Mouse (Mus musculus) liver, embryonic 11.5 days (tissue): ENCODE data around the gene Sh3pxd2a. TPM values are rescaled to one million over a fixed set of nuclear protein-coding genes. Genes with fewer than 3 reads are reported as not detected.

Experiments used
- ATAC-seq: fragments of 200-750 bp; cut with Nextera tagmentation; replicated peaks from 2 replicates; pipeline ENCODE4 v1.8.0; 2017; ENCODE audit warnings: moderate number of reproducible peaks, mild to moderate bottlenecking, moderate TSS enrichment, moderate library complexity; ENCODE audit not compliant: low FRiP score
- DNase-seq: peaks from one replicate; pipeline ENCODE4 v3.0.0-alpha.2; 2017; ENCODE audit warnings: low spot score
- H3K27ac ChIP-seq: fragments of 300-500 bp; sonication (generic); 2 replicates; pipeline ENCODE4 v1.5.1; 2014; ENCODE audit warnings: mild to moderate bottlenecking, low read depth, low read length, control low read depth
- H3K27me3 ChIP-seq: fragments of 300-500 bp; sonication (generic); replicated peaks from 2 replicates; pipeline ENCODE4 v1.6.1; 2014; ENCODE audit warnings: low read length, mixed read lengths; ENCODE audit not compliant: control insufficient read depth, insufficient read depth
- H3K36me3 ChIP-seq: fragments of 300-500 bp; sonication (generic); 2 replicates; pipeline ENCODE4 v1.6.1; 2014; ENCODE audit warnings: mild to moderate bottlenecking, low read length, moderate library complexity, mixed read lengths; ENCODE audit not compliant: control insufficient read depth, insufficient read depth
- H3K4me1 ChIP-seq: fragments of 300-500 bp; sonication (generic); replicated peaks from 2 replicates; pipeline ENCODE4 v1.6.1; 2014; ENCODE audit warnings: low read length, mixed read lengths; ENCODE audit not compliant: control insufficient read depth, insufficient read depth
- H3K4me2 ChIP-seq: fragments of 300-500 bp; sonication (generic); 2 replicates; pipeline ENCODE4 v1.6.1; 2014; ENCODE audit warnings: mild to moderate bottlenecking, control low read depth, moderate library complexity
- H3K4me3 ChIP-seq: fragments of 300-500 bp; sonication (generic); 2 replicates; pipeline ENCODE4 v1.5.1; 2014; ENCODE audit warnings: low read depth, low read length, control low read depth
- H3K9ac ChIP-seq: fragments of 300-500 bp; sonication (generic); 2 replicates; pipeline ENCODE4 v1.6.1; 2014; ENCODE audit warnings: low read depth, low read length, control low read depth
- H3K9me3 ChIP-seq: fragments of 300-500 bp; sonication (generic); 2 replicates; pipeline ENCODE4 v1.6.1; 2016; ENCODE audit warnings: low read length, inconsistent platforms, mixed read lengths; ENCODE audit not compliant: control insufficient read depth
- WGBS: fragments of 180-500 bp; shearing (Covaris S2); extraction: QIAGEN DNeasy Blood & Tissue Kit; methylation state at CpG from one replicate; pipeline ENCODE4 v1.1.7; 2014; 5-methylcytosine and 5-hydroxymethylcytosine counted together
- polyA plus RNA-seq: library from polyadenylated mRNA; unstranded; fragments of >200 nt; fragmentation: Nextera tagmentation; extraction: Ambion mirVana; gene quantifications from 2 replicates; pipeline ENCODE4 v1.2.1, GENCODE M21; 2014

The Sh3pxd2a gene
- polyA plus RNA-seq, 1 experiment from 2014 or later: 3.6 TPM

DNA sequence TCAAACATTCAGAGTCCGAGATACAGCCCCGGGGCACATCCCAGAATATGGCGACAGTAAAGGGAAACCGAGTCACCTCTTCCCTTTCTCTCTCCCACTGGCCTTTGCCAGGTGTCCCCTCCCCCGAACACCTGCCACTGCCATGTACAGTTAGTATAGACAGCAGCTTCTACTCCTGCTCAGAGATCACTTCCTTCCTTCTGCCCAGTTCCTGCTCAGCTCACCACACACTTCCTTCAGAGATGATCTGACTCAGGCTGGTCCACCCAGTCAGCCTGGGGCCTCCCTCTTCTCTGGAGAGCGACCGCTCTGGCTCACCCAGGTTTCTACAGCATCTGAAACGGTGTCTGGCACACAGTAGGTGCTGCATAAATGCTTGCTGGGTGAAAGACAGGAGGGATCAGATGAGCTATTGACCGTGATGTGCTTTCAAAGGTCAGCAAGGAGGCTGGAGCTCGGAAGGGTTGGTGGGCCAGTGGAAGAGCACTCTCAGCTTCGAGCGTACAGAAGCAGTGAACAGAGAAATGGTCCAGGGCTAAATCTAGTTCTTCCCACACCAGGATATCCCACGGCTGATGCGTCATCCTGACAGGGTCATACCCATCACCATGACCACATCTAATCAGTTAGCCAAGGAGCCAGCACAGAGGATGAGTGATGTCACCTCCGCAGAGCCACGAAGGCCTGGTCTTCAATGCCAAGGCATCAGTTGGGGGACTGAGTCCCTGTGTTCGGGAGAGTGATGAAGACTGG lies 22.5 kb downstream of the Sh3pxd2a start:
- no peak overlapping the region for H3K4me3 ChIP-seq
- 63% methylated on average over 17 of the region's 17 CpGs for WGBS
- H3K27me3 ChIP-seq: no peaks in the 10 kb centered on the region
- ATAC-seq: 0 out of 2 replicates have a peak, but pooled peaks have one; percentile 8
- H3K9ac ChIP-seq: no peak overlapping the region
- H3K9me3 ChIP-seq: no peaks in the 10 kb centered on the region
- H3K27ac ChIP-seq: no peak overlapping the region
- no peak for DNase-seq
- H3K4me2 ChIP-seq: no peak overlapping the region
- peaks cover 36% of the 10 kb centered on the region for H3K4me1 ChIP-seq
- no peaks in the 10 kb centered on the region for H3K36me3 ChIP-seq

DNA sequence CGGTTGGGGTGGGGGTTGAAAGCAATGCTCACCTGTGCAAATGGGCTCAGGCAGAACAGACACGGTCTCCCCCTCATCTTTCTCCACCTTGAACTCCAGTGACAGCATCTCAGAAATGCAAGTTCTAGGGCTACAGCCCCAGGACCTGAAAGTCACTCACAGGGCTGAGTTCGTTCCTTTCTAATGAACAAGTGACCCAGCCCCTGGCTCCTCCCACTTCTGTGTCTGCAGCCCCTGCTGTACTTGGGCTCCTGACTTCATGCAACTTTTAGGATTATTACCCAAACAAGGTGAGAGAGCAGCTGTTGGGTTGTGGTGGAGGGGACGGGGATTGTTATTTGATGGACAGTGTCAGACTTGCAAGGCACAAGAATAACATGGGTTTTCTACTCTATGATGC lies 23.2 kb downstream of the Sh3pxd2a start:
- H3K9me3 ChIP-seq: no peaks in the 10 kb centered on the region
- H3K9ac ChIP-seq: no peak overlapping the region
- H3K36me3 ChIP-seq: no peaks in the 10 kb centered on the region
- no peak overlapping the region for H3K4me2 ChIP-seq
- H3K4me1 ChIP-seq: peaks cover 29% of the 10 kb centered on the region
- no peaks in the 10 kb centered on the region for H3K27me3 ChIP-seq
- WGBS: 63% methylated on average over 4 of the region's 4 CpGs
- no peak overlapping the region for H3K4me3 ChIP-seq
- DNase-seq: no peak
- no peak for ATAC-seq
- no peak overlapping the region for H3K27ac ChIP-seq

DNA sequence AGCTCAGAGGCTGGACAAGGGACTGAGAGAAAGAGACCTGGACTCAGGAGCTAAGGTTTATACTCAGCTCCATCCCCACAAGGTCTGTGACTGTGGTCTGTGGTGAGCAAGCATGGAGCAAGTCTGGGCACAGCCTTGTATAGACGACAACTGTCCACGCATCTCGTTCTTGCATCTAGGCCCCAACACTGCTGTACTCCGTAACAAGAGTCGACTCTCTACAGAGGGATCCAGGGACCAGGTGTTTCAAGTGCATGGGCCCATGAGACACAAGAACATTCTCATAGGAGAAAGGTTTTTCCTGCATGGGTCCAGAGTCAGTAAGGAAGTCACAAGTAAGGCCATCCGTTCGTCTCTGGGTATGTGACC lies 23.8 kb downstream of the Sh3pxd2a start:
- ATAC-seq: no peak
- Histone ChIP-seq H3K9ac (no peak overlapping the region), H3K4me3 (no peak overlapping the region), H3K27me3 (no peaks in the 10 kb centered on the region), H3K36me3 (no peaks in the 10 kb centered on the region), H3K4me2 (no peak overlapping the region), H3K9me3 (no peaks in the 10 kb centered on the region), H3K4me1 (peaks cover 23% of the 10 kb centered on the region), H3K27ac (no peak overlapping the region)
- 84% methylated on average over 7 of the region's 7 CpGs for WGBS
- no peak for DNase-seq

DNA sequence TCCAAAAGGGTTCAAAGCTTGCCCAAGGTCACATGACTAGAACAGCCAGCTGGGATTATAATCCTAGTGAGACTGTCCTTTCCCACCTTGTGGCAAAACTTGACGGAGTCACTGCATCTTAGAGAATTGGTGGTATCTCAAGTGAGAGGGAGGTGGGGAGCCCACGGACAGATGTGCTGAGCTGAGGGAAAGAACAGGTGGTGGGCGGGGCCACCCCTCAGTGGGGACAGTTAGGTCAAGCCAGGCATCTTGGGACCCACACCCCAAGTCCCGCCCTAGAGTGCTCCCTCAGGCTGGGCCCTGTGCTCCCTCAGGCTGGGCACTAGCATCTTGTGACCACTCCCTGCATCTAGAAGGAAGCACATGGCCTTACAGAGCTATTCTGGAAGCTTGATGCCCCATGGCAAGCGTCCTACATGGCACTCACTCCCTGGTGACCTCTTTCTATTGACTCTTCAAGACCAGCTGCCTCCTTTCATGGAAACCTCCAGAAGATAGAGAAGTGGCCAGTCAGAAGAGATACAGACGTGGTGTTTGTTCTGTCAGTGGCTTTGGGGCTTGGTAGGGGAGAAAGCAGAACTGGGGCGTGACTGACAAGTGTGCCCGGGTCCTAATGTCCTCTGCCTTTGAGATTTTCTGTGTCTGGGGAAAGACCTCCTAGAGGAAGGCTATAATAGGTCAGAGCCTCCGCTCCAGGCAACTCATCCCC lies 24.3 kb downstream of the Sh3pxd2a start:
- WGBS: 68% methylated on average over 9 of the region's 9 CpGs
- ATAC-seq (no peak), DNase-seq (no peak)
- Histone ChIP-seq H3K36me3 (no peaks in the 10 kb centered on the region), H3K4me1 (peaks cover 18% of the 10 kb centered on the region), H3K4me3 (no peak overlapping the region), H3K9me3 (no peaks in the 10 kb centered on the region), H3K9ac (no peak overlapping the region), H3K4me2 (no peak overlapping the region), H3K27me3 (no peaks in the 10 kb centered on the region), H3K27ac (no peak overlapping the region)

DNA sequence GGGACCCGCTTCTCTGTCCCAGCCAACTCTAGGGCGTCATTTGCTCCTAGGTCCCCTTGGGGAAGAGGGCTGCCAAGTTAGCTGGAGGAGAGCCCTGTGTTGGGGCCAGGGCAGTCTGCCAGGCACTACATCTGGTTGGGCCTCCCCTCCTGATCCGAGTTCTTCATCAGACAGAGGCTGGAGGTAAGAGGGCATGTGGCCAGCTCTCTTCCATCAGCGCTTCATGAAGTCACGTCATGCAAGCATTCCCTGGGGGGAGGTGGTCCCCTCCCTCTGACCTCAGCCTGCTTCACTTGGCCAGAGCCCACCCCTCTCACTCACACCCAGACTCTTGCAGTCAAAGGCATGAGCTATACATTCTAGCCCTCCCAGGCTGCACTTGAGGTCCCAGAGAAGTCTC lies 25.8 kb downstream of the Sh3pxd2a start:
- H3K36me3 ChIP-seq: no peaks in the 10 kb centered on the region
- H3K9ac ChIP-seq: no peak overlapping the region
- H3K27ac ChIP-seq: no peak overlapping the region
- no peak overlapping the region for H3K4me2 ChIP-seq
- DNase-seq (no peak), ATAC-seq (no peak)
- peaks cover 10% of the 10 kb centered on the region; the same call in 1 of the 2 replicates for H3K4me1 ChIP-seq
- no peaks in the 10 kb centered on the region for H3K9me3 ChIP-seq
- WGBS: 68% methylated on average over 5 of the region's 5 CpGs
- no peaks in the 10 kb centered on the region for H3K27me3 ChIP-seq
- H3K4me3 ChIP-seq: no peak overlapping the region

DNA sequence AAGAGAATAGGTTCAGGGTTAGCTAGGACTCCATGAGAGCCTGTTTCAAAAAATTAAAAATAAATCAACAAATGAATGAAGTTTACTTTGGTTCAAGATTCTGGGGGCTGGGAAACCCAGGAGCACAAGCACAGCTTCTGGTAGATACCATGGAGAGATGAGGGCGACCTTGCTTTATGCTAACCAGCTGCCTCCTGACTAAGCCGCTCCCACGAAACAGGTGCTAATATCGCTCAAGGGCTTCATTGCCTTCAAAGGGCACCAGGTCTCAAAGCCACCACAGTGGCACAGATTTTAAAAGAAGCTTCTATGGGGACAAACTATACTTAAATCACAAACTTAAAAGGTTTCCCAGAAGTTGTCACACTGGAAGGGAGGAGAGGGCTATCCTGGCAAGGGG lies 27.2 kb downstream of the Sh3pxd2a start:
- H3K36me3 ChIP-seq: no peaks in the 10 kb centered on the region
- no peak for ATAC-seq
- H3K9me3 ChIP-seq: no peaks in the 10 kb centered on the region
- H3K4me3 ChIP-seq: no peak overlapping the region
- 87% methylated on average over 4 of the region's 4 CpGs for WGBS
- H3K9ac ChIP-seq: no peak overlapping the region
- H3K4me1 ChIP-seq: peaks cover 21% of the 10 kb centered on the region
- no peak overlapping the region for H3K27ac ChIP-seq
- no peak for DNase-seq
- H3K4me2 ChIP-seq: no peak overlapping the region
- no peaks in the 10 kb centered on the region for H3K27me3 ChIP-seq

DNA sequence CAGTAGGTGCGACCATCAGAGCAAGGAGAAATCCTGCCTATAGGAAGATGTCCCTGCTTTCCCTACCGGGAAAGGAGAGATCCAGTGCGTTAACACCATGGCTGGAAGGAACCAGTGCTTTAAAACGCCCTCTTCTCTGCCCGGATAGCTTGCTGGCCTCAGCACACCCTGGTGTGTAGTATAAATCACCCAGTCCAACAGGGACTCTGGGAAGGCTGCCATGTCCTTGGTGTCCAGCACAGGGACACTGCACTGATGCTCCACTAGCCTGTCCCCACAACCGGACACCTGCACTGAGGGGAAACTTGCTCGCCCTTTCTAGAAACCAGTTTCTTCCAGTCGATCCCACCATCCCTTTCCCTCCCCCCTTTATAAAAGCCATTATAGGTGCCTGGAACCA lies 28.0 kb downstream of the Sh3pxd2a start:
- Histone ChIP-seq H3K4me3 (no peak overlapping the region), H3K4me1 (peaks cover 24% of the 10 kb centered on the region), H3K9me3 (no peaks in the 10 kb centered on the region), H3K27ac (no peak overlapping the region), H3K27me3 (no peaks in the 10 kb centered on the region), H3K36me3 (no peaks in the 10 kb centered on the region), H3K4me2 (no peak overlapping the region), H3K9ac (no peak overlapping the region)
- DNase-seq (no peak), ATAC-seq (no peak)
- 89% methylated on average over 8 of the region's 8 CpGs for WGBS

DNA sequence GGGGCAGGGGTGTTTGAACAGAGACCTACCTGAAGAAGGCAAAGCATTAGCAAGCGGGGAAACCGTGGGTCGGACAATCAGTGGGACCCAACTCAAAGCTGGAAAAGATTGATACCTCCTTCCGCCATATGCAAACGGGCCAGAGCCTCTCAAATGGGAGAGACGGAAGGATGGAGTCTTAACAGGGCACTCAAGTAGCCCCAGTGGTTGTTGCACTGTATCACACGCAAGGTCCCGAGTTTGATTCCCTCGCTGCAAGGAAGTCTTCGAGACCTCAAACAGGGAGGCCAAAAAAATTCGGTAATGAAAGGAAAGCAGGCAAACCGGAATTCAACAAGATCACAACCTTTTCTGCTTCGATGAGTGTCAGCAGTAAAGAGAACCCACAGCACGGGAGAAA lies 29.5 kb downstream of the Sh3pxd2a start:
- Histone ChIP-seq H3K27me3 (no peaks in the 10 kb centered on the region), H3K4me3 (no peak overlapping the region), H3K9me3 (no peaks in the 10 kb centered on the region), H3K4me2 (no peak overlapping the region), H3K4me1 (peaks cover 35% of the 10 kb centered on the region), H3K27ac (no peak overlapping the region), H3K36me3 (no peaks in the 10 kb centered on the region), H3K9ac (no peak overlapping the region)
- ATAC-seq (no peak), DNase-seq (no peak)
- WGBS: 93% methylated on average over 14 of the region's 14 CpGs

DNA sequence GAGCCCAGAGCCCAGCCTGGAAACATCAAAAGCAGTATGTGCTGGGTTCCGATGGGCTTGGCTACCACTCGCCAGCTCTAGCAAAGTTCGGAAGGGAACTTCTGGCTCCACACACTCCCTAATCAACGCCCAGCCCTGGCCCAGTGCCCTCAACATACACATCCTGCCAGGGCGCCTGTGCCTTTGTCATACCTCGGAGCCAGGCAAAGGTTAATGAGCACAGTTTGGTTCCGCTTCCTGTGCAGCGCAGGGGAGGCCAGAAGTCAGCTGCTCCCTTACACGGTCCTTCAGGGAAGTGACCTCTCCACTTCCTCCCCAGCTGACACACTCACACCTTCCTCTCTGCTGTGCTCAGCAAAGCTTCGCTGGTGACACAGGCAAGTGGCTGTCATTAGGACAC lies 31.9 kb downstream of the Sh3pxd2a start:
- no peaks in the 10 kb centered on the region for H3K9me3 ChIP-seq
- peak overlapping the region; percentile 90 for H3K27ac ChIP-seq
- H3K4me2 ChIP-seq: peak overlapping the region; percentile 39
- no peaks in the 10 kb centered on the region for H3K36me3 ChIP-seq
- H3K4me3 ChIP-seq: no peak overlapping the region
- 42% methylated on average over 10 of the region's 10 CpGs for whole genome bisulfite sequencing
- H3K27me3 ChIP-seq: no peaks in the 10 kb centered on the region
- no peak overlapping the region for H3K9ac ChIP-seq
- no peak for DNase-seq
- H3K4me1 ChIP-seq: peaks cover 58% of the 10 kb centered on the region
- ATAC-seq: no peak; the same call in 1 of the 2 replicates
